Mouse (Mus musculus) right cerebral cortex, postnatal 10 days (tissue): ENCODE data around the gene Olfr1471.
"Not testable (repeated sequence)": the region's sequence is repeated elsewhere in the genome, so short reads cannot be mapped to it uniquely, and the experiment has no call there.

Source experiments
- DNase-seq, 2 experiments: peaks; one replicate each; pipeline ENCODE4 v3.0.0; 2021; ENCODE audit warnings: low spot score in 2 of 2

Gene Olfr1471

GRCm38 (mm10) chr19:13443109-13443508 is at the start of gene Olfr1471:
Gene Olfr1471 (plus strand): TSS chr19:13443409.
- DNase-seq: not testable (repeated sequence)

GRCm38 (mm10) chr19:13407549-13407948 is 35.7 kb upstream of the Olfr1471 start, which contains the start of gene Olfr1469:
Gene Olfr1469 (plus strand): TSS chr19:13407849.
- no peak for DNase-seq

GRCm38 (mm10) chr19:13455986-13456385 is 12.8 kb downstream of the Olfr1471 start, which contains the start of gene Olfr1472:
Gene Olfr1472 (minus strand): TSS chr19:13456086.
- no peak for DNase-seq

DNA sequence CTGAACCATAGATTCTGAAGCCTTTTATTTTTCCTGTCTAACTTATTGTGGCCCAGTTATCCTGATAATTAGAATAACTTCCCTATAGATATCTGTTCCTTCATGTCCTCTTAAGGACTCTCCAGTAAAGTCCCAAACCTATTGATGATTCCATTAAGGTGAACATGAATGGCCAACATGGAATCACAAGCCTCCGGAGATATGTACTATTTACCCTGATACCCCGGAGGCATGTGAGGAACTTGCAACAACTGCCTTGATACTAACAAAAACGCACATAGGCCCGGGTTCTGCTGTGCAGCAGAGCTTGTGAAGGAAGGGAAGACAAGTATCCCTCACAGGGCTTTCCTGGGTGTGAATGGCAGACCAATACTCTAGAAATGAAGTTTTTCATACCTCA is 26.1 kb downstream of the Olfr1471 start, which contains the start of gene Olfr1474:
TSS of gene Olfr1474 (plus strand) at position 301 of the 400 bp plus-strand sequence.
- DNase-seq: not testable (repeated sequence)

DNA sequence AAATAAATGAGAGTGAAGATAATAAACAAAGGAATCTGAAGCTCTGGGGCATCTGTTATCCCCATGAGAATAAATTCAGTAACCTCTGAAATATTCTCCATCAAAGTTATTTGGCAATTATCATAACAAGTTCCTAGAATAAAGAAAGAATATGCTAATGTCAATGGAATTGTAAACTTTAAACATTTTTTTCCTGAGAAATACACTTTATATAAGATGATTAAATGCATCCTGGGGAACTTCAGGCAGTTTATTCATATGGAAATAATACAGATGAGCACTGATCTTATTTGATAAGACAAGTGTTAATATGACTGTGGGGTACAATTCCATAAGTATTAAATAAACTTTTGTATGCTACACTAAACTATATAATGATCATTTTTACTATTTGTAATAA is 36.9 kb downstream of the Olfr1471 start, which contains the start of gene Olfr1475:
TSS of gene Olfr1475 (minus strand) at position 101 of the 400 bp plus-strand sequence.
- no peak for DNase-seq

DNA sequence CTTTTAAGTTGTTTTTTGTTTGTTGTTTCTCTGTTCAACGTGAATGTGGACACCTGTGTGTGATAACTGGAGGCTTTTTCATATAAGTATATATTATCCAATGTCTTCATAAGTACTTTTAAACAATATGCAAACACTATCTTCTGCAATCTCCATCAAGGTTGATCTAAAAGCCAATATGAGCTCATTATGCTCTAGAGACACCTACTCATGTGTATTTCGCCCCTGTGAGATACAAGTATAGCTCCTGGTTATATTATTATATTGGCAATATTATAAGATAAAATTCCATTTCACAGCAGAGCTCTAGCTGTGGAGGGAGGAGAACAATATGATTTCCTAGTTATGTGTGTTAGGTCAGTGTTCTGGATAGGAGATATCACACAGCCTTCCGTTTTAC is 57.0 kb downstream of the Olfr1471 start, which contains the start of gene Olfr1477:
TSS of gene Olfr1477 (plus strand) at position 301 of the 400 bp plus-strand sequence.
- no peak for DNase-seq
